Mouse (Mus musculus) heart, postnatal 14 days (tissue): ENCODE results near the gene Kank2. TPM values are rescaled to one million over a fixed set of nuclear protein-coding genes. Genes with fewer than 3 reads are reported as not detected.

Source experiments
- DNase-seq, 2 experiments: peaks; one replicate each; pipeline ENCODE4 v3.0.0; 2021 to 2022
- intact Hi-C: fragments of 180-260 bp; cut with DNase I; formaldehyde crosslinking; loops from one replicate; pipeline ENCODE4 v1.15.1; 2025
- long read RNA-seq, 2 experiments: library from polyadenylated mRNA; stranded (forward); transcript quantifications; one replicate each; pipeline ENCODE4 v2.0.0; 2021
- total RNA-seq, 2 experiments: library from RNA; stranded (reverse); gene quantifications; 2 replicates each; pipeline ENCODE4 v1.2.3; 2021

The Kank2 gene
- 10 to 100 TPM; 52.6 to 53.3 TPM for total RNA-seq
- long read RNA-seq, experiment 1, full-length matches to known transcripts, result 17 of 27 reads
- long read RNA-seq, experiment 1, partial matches to known transcripts, result 8 of 27 reads
- long read RNA-seq, experiment 1, other reads (novel, unspliced or antisense), result 2 of 27 reads
- long read RNA-seq, experiment 2, full-length matches to known transcripts, result 15 of 26 reads
- long read RNA-seq, experiment 2, partial matches to known transcripts, result 8 of 26 reads
- long read RNA-seq, experiment 2, other reads (novel, unspliced or antisense), result 3 of 26 reads

DNA sequence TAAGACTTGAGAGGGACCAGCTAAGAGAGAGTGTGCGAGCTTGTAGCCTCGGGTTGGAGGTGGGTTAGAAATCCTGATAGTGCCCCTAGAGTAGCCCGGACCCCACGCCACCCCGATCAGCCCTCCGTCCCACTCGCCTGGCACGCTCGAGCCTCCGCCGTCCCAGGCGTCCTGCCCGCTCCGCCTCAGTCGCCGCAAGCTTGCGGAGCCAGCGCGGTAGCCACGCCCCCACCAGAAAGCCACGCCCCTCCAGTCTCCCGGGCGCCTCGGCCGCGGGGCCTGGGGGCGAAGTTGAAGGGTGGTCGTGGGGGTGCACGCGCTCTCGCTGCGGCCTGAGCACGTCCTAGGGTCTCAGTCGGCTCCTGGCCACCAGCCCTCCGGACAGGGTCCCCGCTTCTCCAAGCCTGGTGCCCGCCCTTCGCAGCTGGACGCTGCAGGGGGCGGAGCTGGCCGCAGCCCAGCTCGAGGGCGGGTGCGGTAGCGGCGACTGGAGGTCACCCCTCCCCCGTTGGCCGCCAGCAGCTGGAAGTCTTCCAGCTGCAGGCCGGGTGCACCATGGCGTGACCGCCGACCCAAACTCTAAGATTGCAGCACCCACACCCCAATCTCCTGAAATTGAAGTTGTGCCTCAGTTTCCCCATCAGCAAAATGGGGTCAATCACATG is at the start of gene Kank2:
Kank2 (minus strand) TSS at position 400 of the 665 bp plus-strand sequence.
- intact Hi-C loops, result no loop called here
- DNase-seq, result peak; percentile 93 to 96

DNA sequence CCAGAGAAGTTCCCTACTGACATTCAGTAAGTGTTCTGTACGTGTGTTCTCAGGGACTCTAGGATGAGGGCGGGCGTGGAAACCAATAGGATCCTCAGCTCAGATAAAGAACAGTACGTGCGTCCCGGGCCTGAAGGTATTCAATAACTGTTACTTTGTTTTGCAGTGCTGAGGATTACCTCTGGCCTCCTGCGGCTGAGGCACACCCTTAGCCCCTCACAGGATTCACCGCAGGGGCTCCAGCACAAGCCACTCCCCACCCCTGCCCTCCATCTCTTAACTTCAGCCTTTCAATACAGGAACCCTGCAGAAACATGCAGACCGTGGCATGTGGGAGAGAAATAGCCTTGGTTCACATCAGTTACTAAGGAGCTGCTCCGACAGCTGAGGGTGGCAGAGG is 49.4 kb upstream of the Kank2 start:
- intact Hi-C loops, result no loop called here

DNA sequence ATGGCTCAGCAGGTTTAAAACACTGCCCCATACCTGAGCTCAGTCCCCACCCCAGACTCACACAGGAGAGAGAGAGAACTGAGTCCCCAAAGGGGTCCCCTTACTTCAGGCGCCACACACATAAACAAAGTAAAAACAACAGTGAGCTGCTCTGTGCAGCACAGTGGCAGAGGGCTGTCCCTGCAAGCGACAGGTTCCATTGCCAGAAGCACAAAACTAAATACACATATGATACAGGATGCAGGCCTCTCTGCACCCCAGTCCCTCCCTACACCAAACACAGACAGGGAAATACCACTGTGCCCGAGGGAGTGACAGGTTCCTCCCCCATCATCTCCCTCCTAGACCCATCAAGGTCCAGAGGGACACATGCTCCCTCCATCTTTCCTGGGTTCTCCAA is 48.9 kb upstream of the Kank2 start:
- DNase-seq, result no peak
- intact Hi-C loops, result no loop called here

More for the DNA sequence above, 49.4 kb upstream of the Kank2 start:
- no peak for DNase-seq

DNA sequence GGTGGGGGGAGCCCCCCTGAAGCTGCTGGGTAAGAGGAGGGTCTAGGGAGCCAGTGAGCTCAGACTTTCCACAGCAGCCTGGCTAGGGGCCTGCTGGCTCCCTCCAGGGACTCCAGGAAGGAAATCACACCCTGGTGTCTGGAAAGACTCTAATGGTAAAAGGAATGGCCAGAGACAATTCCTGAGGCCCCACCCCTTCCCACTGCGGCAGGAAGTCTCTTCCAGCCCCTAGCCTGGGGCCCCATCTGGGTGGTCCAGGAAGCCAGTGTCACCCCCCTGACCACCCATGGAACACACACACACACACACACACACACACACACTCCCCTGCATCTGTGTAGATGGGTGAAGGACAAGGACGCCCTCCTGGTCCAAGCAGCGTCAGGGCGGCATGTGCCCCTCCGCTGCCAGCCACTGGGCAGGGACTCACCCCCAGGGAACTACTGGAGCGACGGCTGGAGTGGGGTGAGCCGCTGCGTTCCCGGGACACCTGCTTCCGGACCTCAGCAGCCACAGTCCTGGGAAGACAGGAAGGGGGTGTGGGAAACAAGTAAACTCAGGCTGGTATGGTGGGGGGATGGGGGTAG is 48.3 kb upstream of the Kank2 start:
- peak; percentile 80 to 81 for DNase-seq
- intact Hi-C loops, result no loop called here

DNA sequence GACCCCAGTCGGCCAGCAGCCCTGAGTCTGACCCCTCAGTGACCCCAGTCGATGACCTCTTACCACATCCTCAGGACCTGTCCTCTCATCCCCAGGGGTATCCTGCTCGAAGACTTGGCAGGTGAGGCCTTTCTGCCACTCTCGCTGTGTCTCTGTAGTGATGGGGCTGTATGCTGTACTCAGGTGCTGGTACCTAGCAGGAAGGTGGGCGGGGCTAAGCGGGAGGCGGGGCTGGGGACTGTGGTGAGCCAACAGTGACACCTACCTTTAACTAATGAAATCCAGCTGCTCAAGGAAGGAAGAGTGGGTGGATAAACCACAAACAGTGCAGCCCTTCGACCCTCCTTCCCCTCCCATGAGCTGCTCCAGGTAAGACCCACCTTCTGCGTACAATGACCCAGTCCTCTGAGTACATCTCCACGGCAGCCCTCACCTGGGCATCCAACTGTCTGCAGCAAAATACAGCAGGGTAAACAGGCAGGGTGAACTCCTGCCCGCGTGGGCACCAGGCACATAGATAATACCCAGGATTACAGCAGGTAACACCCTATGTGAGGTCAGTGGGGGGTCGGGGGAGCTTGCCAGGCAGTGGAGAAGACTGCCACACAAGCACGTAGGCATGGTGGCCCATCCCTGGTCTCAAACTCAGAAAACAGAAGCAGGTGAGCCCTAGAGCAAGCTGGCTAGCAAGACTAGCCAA is 47.0 kb upstream of the Kank2 start:
- no peak for DNase-seq

DNA sequence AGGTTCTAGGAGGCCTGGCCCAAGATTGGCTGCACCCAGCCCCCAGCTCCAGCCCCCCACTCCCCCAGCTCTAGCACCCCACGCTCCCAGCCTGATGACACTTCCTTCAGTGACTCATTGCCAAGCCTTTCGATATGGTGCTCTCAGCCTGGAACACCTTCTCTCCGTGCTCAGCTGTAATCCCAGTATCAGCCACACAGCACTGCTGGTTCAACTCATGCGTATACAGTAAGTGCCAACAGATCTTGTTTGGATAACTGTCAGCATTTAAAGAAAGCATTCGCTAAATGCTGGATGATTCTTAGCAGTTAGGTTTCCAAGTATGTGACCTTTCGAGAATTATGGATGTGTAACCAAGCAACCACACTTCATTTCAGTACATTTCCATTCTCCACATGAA is 44.5 kb upstream of the Kank2 start:
- no peak for DNase-seq
- intact Hi-C loops, result no loop called here

More for the DNA sequence above, 47.0 kb upstream of the Kank2 start:
- intact Hi-C loops, result no loop called here

DNA sequence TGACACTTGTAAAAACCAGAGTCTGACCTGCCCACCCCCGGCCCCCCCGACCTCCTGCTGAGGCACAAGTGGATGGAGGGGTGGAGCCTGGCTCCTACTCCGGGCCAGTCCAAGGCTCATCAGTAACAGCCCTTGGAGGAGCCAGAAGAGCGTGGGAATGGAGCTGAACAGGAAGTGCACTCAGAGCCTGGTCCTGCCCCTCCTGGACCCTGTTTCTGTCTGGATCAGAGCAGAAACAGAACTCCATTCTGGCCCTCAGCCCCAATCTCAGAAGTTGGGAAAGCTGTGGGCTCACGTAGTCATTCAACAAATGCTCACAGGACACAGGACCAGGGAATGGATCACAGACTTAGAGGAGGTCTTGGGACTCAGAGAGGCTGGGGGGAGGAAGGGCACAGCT is 43.8 kb upstream of the Kank2 start:
- DNase-seq, result peak; percentile 61 to 72
- intact Hi-C loops, result no loop called here

DNA sequence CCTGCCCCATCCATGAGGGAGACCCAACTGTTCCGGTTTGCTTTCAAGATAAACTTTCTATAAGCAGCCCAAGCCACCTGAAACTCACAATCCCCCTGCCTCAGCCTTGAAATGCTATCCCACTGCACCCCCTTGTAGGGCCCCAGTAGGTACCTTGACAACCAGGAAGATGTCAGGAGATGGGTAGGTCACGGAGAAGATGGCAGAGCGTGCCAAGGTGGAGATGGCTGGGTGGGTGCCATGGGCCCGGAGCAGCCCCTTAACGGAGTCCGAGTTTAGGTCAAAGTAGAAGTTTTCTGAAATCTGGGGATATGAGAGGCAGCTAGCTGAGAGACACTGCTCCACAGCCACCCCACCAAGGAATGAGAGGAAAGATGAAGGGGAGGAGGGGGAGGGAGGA is 42.8 kb upstream of the Kank2 start:
- intact Hi-C loops, result no loop called here
- no peak for DNase-seq

DNA sequence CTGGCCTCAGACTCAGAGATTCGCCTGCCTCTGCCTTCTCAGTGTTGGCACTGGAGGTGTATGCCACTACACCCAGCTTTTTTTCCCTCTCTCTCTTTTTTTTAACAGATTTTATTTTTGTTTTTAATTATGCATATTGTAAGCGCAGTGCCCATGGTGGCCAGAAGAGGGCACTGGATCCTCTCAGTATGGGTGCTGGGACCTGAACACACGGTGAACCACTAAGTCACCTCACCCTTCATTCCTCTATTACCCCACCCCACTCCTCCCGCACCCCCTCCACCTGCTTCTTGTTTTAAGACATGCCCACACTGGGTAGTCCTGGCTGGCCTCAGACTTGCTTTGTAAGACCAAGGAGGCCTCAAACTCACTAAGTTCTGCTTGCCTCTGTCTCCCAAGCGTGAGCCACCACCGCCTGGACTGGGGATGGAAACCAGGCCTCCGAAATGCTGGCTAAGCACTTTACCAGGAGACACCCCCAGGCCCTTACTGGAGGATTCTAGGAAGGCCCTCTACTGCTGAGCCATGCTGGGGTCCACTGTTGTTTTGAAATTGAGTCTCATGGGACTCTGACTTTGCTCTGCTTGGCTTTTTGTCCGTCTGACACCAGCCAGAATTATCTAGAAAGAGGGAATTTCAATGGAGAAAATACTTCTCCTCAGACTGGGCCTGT is 41.7 kb upstream of the Kank2 start:
- intact Hi-C loops, result loop anchor here (1.0 kb wide), 1 partner anchor 31 kb away; no protein-coding TSS in a partner anchor
- peak; percentile 38 to 66 for DNase-seq

DNA sequence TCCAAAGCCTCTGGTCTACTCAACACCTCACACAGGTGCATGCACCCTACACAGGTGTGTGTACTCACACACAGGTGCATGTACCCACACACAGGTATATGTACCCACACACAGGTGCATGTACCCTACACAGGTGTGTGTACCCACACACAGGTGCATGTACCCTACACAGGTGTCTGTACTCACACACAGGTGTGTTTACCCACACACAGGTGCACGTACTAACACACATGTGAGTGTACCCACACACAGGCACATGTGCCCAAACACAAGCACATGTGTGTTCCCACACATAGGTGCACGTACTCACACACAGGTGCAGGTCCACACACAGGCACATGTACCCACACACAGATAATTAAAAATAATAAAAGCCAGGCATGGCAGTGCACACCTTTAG is 39.1 kb upstream of the Kank2 start:
- intact Hi-C loops, result no loop called here
- DNase-seq, result no peak

DNA sequence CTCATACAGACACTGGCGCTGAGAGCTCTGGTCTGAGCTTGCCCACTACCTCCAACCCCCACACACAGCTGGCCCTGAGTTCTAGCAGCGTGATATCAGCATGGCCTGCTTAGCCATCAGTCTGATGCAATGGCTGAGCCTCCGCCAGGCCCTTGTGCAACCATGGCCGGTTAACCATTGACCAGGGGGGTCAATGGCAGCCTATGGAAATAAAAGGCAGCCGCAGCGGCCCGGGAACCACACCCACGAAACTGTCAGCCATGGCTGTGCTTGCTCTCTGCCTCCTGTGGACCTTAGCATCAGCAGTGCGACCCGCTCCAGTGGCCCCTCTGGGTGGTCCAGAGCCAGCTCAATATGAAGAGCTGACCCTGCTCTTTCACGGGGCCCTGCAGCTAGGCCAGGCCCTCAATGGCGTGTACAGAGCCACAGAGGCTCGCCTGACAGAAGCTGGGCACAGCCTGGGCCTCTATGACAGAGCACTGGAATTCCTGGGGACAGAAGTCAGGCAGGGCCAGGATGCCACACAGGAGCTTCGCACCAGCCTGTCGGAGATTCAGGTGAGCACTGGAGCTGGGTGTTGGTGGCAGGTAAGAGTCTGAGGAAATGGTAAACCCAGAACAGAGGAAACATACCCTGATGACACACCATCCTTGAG is 36.8 kb upstream of the Kank2 start, which contains the start of gene Angptl8:
Angptl8 (plus strand) TSS at position 253 of the 655 bp plus-strand sequence.
- intact Hi-C loops, result no loop called here
- DNase-seq, result peak; percentile 48 to 55

DNA sequence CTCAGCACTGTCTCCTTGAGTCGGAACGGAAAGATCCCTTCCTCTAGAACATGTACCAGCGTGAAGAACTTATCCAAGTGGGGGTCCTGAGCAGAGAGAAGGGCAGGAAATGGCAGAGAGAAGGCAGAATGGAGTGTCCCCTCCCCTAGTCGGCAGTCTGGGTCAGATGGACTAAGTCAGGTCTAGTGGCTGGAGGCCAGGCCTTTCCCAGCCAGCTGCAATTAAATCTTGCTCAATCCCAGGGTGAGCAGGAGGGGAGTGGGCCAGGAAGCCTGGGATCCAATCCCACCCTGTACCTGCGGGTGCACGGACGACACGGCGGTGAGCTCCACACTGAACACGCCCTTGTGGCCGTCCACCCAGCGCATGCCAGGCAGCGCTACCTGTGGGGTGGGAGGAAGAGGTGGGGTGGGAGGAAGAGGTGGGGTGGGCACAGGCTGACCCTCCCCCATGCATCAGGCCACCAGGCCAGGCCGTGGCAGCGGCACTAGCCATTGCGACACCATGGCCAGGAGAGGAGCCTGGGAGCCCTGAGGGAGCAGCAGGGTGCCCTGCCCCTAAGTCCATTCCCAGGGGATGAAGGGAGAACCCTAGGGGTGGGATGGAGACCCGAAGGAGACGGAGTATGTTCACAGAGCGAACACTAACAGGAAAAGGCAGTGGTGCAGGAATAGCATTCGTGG is 33.2 kb upstream of the Kank2 start:
- DNase-seq, result no peak
- intact Hi-C loops, result no loop called here

DNA sequence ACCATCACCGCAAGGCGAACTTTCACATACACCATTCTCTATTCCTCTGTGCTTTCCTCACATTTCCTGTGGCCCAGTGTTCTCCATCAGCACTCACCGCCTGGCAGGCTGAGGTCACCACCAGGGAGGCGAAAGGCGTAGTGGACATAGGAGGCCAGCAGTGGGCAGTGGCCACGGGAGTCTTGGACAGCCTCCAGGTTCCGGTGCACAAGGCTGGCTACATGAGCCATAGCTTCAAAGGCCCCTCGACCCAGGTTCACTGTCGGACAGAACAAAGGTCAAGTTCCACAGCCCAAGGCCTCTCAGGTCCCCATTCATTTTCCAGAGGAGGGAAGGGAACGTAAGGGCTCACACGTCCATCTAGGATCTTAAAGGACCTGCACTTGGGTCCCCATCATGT is 32.4 kb upstream of the Kank2 start:
- DNase-seq, result no peak
- intact Hi-C loops, result no loop called here

DNA sequence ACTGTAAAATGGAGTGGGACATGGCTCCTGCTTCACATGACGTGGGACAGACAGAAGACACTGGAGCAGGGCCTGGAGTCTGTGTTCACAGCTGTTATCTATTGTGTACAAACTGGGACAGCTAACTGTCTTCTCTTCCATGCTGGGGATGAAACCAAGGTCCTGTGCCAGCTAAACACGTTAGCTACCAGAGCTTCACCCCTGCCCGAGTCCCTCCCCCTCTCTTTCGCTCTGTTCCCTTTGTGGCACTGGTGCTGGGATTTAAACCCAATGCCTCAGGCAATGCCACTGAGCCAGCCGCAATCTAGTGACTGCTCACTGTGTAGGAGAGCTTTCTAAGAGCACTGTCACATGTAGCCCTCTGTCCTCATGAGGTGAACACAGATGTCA is 31.9 kb upstream of the Kank2 start:
- intact Hi-C loops, result no loop called here
- no peak for DNase-seq

DNA sequence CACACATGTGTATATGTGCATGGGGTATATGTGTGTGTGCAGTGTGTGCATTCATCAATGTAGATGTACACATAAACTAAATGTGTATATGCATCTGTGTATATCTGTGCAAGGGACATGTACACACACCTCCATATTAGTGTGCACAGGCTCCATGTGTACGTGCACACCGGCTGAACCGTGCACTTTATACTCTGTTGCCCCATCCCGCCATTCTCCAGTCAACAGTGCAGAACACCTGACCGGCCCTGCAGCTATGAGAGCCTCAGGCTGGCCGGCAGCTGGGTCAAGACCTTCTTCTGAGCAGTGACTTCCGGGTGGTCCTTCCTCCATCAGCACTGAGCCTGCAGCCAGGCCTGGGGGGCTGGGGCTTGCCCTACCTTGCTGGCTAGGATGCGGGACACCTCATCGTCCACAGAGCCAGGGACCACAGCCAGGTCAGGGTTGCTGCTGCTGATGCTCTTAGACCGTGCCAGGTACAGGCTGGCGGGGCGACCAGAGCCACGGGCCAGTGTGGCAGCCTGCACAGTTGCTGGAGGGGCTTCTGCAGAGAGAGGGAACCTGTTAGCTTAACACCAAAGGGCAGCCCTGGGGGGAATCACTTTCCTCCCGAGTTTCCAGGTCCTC is 31.4 kb upstream of the Kank2 start:
- intact Hi-C loops, result no loop called here

DNA sequence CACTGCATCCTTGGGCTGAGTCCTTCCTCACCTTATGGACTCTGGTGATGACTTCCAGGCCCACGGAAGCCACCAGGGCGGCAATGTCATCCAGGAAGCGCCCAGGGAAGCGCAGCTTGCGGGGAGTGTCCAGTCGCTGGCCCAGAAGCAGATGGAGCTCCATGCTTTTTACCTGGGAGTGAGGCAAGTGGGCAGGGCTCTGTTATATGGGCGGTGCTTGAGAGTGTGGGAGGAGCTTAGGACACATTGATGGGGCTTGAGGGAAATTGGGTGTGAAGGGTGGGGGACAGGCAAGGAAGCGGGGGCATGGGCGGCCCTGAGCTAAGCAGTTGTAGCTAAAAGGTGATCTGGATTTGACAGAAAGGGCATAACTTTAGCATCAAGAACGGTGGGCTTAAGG is 25.8 kb upstream of the Kank2 start:
- intact Hi-C loops, result no loop called here
- DNase-seq, result no peak

More for the DNA sequence above, 31.4 kb upstream of the Kank2 start:
- no peak for DNase-seq

DNA sequence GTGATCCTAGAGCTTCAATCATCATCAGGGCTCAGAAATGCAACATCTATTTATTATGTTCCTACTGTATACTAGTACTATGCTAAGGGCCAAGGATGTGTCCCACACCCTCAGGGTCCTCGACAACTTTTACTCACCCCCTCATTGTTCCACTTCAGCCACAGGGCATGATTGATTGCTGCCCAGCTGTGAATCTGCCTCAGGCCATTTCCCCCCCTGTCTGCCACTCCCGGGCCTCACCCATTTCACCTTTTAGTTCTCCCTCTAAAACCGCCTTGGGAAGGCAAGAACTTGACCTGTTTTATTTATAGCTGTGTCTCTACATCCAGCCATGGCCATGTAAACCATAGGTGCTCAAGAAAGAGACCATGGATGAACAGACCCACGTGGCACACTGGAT is 25.4 kb upstream of the Kank2 start:
- intact Hi-C loops, result no loop called here
- DNase-seq, result no peak

DNA sequence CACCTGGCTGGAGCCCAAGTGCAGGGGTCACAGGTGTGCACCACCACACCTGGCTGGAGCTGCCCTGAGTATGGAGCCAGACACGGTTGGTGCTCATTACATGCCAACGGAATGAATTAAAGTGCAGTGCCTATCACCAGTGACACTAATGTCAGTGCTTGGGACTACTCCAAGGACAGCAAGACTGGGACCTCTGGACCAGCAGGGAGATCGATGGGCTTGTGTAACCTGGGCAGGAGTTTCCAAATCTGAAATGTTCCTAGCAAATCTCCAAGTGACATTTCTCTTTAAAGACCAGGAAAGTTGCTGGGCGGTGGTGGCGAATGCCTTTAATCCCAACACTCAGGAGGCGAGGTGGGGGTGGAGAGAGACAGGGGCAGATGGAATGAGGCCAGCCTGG is 24.1 kb upstream of the Kank2 start:
- intact Hi-C loops, result no loop called here

DNA sequence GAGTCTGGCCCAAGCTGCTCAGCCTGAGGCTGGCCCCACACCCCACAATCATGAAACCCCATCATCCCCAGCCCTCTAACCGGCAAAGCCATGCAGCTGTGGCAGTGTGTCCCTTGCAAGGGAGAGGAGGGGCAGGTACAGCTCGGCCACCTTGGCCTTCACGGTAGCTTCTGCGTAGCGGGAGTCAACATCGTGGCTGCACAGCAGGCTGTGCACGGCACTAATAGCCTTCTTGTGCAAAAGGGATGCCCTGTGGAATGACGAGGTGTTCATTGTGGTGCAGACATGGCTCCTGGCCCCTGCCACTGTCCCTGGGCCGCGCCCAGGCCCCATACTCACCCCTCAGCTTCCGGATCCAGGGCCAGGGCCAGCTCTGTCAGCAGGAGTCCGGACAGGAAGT is 21.6 kb upstream of the Kank2 start:
- intact Hi-C loops, result no loop called here
- DNase-seq, result no peak

More for the DNA sequence above, 24.1 kb upstream of the Kank2 start:
- no peak for DNase-seq
